Mouse (Mus musculus) left cerebral cortex, adult 2 months (tissue): ENCODE results near the gene Gm5426. TPM values are rescaled to one million over a fixed set of nuclear protein-coding genes. Genes with fewer than 3 reads are reported as not detected.
"Not testable (repeated sequence)": the region's sequence is repeated elsewhere in the genome, so short reads cannot be mapped to it uniquely, and the experiment has no call there.

Experiments used
- DNase-seq, 2 experiments: peaks; one replicate each; pipeline ENCODE4 v3.0.0; 2021 to 2022; ENCODE audit warnings: low spot score in 2 of 2, mixed read lengths in 1 of 2; ENCODE audit errors: extremely low spot score in 1 of 2
- H3K27ac ChIP-seq: fragments of 200-600 bp; 2 replicates; pipeline ENCODE4 v1.8.1; 2022
- H3K4me3 ChIP-seq: fragments of 200-600 bp; 2 replicates; pipeline ENCODE4 v1.8.1; 2022
- CTCF ChIP-seq: fragments of 200-600 bp; IDR thresholded peaks from 2 replicates; pipeline ENCODE4 v1.8.1; 2022; ENCODE audit warnings: antibody characterized with exemption, mild to moderate bottlenecking, moderate library complexity
- intact Hi-C: fragments of 180-260 bp; cut with DNase I; formaldehyde crosslinking; loops from one replicate; pipeline ENCODE4 v1.15.1; 2025
- long read RNA-seq, 2 experiments: library from polyadenylated mRNA; stranded (forward); transcript quantifications; one replicate each; pipeline ENCODE4 v2.0.0; 2021; ENCODE audit warnings: borderline mapping rate in 2 of 2
- total RNA-seq, 2 experiments: library from RNA; stranded (reverse); gene quantifications; 2 replicates each; pipeline ENCODE4 v1.2.3; 2021

Gm5426 gene
- not detected for total RNA-seq
- long read RNA-seq, experiment 1: 0 reads
- long read RNA-seq, experiment 2: 0 reads

DNA sequence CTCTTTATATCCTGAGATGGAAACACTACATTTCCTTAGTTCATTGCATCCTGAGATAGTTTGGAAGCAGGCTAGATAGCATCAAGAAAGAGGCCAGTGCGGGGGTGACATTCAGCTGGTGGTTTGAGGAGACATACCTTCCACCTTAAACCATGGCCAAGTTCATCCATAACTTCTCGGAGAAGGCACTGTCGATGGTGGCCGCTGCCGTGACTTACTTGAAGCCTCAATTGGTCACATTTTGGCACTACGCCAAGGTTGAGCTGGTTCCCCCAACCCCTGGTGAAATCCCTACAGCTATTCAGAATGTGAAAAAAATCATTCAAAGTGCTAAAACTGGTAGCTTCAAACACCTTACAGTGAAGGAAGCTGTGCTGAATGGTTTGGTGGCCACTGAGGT lies at the start of gene Gm5426:
Gm5426 (plus strand) TSS at position 153 of the 400 bp plus-strand sequence.
- intact Hi-C loops, H3K4me3 ChIP-seq, H3K27ac ChIP-seq: not testable (repeated sequence)

DNA sequence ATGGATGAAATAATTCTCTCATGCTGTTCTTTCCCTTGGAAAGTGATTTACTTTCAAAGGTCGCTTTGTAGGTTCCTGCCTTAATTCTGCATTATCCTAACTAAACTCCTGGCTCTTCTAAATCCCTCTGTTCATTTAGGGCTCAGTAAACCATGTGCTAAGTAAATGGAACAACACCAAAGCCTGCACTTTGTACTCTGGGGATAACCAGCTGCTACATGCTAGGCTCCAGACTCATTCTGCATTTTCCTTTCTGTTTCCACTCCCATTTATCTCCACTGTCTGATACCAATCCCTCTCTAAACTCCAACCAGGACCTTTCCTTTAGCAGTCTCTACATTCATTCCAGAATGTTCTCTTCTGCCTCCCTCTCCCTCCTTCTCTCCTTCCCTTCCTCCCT lies 46.7 kb upstream of the Gm5426 start:
- no peak overlapping the region for H3K4me3 ChIP-seq
- intact Hi-C loops: no loop called here
- no peak overlapping the region for H3K27ac ChIP-seq
- no peak for TF ChIP-seq CTCF
- no peak for DNase-seq

More for the DNA sequence above, at the start of gene Gm5426:
- DNase-seq: not testable (repeated sequence)

DNA sequence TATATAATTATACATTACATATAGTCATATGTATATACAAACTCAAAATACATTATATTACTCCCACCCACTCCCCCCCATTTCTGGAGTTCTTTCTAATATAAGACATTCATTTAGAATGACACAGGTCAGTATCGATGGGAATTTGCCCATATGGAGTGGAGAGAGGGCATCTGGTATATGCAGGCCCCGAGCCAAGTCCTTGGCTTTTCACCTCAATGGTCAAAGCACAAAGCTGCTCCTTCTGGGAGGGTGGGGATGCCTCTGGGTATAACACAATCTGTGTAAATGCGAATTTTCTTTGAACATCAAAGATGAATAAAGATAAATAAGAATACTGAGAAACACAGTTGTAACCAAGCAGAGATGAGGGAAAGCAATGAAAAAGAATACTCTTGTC lies 46.0 kb upstream of the Gm5426 start:
- DNase-seq: no peak
- no peak overlapping the region for H3K27ac ChIP-seq
- TF ChIP-seq CTCF: no peak
- intact Hi-C loops: no loop called here
- no peak overlapping the region for H3K4me3 ChIP-seq

DNA sequence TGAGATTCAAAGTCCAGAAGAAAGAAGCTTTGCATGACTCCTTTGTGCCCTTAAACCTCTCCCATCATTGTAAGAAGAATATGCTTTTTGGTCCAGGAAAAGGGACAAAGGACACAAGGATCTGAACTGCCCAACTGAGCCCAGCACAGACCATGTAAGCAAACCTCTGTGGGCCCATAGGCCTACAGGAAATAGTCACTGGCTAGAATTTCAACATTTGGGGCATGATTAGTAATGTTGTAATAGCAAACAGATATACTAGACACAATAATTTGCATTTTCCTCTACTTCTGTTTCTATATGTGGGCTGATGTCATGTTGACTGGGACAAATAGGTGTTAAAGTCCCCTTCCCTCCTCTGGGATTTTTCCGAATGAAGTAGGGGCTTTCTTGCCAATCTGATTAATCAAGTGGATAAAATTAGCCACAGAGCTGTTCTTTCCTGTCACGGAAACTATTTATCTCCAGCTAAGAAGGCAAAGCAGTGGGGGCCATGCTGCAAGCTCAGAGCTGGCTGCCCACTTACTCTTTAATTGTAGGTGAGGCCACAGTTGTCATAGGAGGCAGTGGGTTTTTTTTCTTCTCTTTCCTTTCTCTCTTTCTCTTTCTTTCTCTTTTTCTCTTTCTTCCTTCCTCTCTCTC lies 42.4 kb upstream of the Gm5426 start:
- no peak for DNase-seq
- H3K4me3 ChIP-seq: no peak overlapping the region
- intact Hi-C loops: no loop called here
- TF ChIP-seq CTCF: no peak
- H3K27ac ChIP-seq: 0 out of 2 replicates have a peak overlapping the region, but pooled peaks have one; percentile 0

DNA sequence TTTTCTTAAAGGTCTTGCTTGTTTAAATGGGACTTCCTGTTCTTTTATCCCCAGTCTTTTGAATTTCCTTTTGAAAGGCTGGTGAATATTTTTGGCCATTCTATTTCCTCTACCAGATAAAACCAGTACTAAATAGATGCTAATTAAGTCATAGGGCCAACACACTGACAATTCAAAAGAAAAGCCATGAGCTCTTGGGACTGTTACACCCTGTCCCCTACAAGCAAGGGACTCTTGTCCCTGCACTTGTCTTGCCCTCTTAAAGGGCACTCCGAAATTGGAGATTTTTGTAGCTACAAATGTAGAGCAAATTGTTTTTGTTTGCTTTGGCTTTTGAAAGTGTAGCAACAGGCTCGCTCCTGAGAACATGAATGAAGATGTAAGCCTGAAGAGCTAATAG lies 41.8 kb upstream of the Gm5426 start:
- no peak for TF ChIP-seq CTCF
- Histone ChIP-seq H3K27ac (peak overlapping the region; percentile 37; the same call in 1 of the 2 replicates), H3K4me3 (no peak overlapping the region)
- DNase-seq: no peak
- intact Hi-C loops: no loop called here

DNA sequence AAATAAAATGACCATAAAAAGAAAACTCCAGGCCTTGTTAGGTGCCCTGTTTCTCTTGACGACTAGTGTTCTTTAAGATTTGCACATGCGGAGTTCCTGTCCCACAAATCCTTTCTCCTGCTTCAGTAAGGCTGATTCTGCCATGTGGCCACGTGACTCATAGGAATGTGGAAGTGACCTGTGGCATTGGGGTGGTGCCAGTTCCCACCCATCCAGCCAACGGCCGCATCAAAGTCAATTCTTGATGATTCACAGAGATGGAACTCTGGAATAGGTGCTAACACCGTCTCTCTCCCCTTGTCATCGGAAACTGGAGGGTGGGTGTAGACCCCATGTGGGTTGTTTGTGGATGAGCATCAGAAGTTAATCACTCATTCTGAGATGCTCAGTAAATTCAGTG lies 39.7 kb upstream of the Gm5426 start:
- DNase-seq: no peak
- no peak overlapping the region for H3K4me3 ChIP-seq
- intact Hi-C loops: no loop called here
- H3K27ac ChIP-seq: no peak overlapping the region
- TF ChIP-seq CTCF: no peak

DNA sequence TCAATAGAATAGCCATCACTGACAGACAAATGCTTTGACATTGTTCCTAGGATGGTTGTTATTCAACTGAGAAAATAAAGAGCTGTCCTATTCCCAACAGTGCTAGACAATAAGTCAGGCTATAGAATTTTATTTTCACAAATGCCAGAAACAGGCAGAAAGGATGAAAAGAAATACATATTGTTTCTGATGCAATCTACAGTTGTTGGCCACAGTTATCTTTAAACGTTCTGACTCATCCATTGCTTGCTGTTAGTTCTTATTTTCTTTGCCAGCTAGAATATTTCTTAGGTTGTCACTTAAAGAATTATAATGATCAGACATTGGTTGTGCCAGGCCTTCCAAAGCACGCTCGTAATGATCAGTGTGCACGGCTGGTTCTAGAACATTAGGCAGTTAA lies 35.4 kb upstream of the Gm5426 start:
- intact Hi-C loops: no loop called here
- no peak for DNase-seq

DNA sequence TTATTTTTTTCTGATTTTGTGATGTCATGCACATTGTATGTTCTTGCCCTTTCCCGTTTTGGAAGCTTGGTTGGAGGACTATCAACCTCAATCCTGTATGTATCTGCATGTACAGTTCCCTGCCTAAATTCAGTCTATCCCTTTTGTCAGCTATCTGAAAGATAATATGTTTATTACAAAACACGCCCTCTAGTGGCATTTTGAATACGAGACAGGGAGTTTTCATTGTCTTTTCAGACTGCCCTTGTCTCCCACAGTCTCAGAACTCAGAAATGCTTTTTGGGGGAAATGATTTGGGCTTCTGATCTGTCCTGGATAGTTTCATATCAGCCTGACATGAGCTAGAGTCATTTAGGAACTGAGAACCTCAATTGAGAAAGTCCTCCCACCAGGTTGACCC lies 32.2 kb upstream of the Gm5426 start:
- intact Hi-C loops: no loop called here
- Histone ChIP-seq H3K27ac (no peak overlapping the region), H3K4me3 (no peak overlapping the region)
- no peak for DNase-seq
- peak; percentile 32 for TF ChIP-seq CTCF

More for the DNA sequence above, 35.4 kb upstream of the Gm5426 start:
- no peak for TF ChIP-seq CTCF
- Histone ChIP-seq H3K4me3 (no peak overlapping the region), H3K27ac (no peak overlapping the region)

DNA sequence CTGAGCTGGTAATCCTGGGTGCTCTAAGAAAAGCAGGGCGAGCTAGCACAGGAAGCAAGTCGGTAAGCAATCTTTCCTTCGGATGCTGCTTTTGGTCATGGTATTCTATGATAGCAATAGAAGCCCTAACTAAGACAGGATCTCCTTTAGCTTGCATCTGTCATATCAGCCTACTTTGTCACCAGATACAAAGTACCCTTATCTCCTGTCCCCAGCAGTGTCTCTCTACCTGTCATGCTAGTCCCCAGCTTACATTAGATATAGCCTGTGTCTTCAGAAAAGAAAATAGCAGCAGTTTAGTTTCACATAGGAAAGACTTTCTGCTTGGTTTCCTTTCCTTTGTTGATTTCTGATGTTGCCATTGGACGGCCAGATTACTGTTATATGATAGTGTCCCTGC lies 31.8 kb upstream of the Gm5426 start:
- Histone ChIP-seq H3K4me3 (no peak overlapping the region), H3K27ac (no peak overlapping the region)
- intact Hi-C loops: no loop called here
- no peak for DNase-seq
- no peak for TF ChIP-seq CTCF

DNA sequence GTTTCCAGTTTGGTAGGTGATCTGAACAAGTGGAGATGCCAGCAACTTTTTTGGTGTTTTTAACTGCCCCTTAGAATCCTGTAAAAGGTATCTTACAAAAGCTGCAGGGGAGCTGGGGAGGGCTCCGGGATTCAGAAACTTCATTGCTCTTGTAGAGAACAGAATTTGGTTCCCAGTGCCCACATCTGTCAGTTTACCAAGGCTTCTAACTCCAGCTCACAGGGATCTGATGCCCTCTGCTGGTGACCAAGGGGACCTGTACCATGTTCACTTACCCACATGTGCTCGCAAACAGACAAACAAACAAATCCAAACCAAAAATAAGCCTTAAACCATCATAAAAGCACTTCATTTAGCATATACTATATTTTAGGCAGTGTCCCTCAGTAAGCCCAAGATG lies 31.3 kb upstream of the Gm5426 start:
- Histone ChIP-seq H3K27ac (no peak overlapping the region), H3K4me3 (no peak overlapping the region)
- DNase-seq: no peak
- intact Hi-C loops: no loop called here
- TF ChIP-seq CTCF: peak; percentile 41

DNA sequence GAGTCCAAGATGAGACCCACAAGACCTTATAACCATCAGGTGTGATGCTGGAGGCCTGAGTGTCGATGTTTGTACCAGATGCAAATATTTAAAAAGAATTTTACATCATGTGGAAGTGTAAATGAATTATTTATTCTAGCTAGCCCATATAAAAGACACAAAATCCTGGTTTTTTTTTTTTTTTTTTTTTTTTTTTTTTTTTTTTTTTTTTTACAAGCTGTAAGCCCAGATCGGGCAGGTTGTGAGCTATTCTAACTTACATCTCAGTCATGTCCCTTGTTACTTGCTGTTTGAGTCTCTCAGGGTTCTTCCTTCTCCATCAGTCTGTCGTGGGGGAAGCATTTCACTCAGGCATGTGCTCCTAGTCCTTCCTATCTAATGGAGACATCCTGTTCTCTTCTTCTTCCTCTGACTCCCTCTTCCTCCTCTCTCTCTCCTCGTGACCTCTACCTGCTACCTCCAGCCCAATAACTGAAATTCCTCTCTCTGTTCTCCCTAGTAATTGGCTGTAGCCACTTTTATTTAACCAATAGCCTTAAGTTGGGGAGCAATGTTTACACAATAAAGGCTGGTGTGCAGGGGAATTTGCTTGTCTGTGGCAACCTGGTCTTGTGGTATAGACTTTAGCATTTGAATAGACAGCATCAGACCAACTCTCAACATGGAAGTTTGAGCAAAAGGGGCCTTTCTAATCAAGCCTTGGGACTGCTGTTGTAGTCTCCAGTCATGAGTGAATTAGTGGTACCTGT lies 29.3 kb upstream of the Gm5426 start:
- intact Hi-C loops: no loop called here
- Histone ChIP-seq H3K4me3 (no peak overlapping the region), H3K27ac (no peak overlapping the region)
- TF ChIP-seq CTCF: no peak
- DNase-seq: no peak

DNA sequence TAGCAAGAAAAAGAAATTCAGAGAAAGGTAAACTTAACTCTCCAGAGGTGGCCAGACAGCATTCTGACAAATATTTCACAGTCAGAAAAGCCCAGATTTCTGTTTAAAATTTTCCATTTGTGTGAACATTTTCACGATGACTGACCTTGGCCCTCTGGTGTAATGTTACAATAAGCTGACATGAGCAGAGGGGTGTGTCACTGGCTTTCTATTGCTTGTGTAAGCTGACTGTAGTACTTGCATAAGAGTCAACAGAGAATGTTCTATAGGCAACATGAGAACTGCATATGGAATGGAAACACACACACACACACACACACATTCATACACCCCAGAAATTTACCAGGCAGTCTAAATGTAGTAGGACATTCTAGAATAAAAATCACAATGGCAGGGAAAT lies 28.6 kb upstream of the Gm5426 start:
- no peak for TF ChIP-seq CTCF
- no peak overlapping the region for H3K27ac ChIP-seq
- H3K4me3 ChIP-seq: no peak overlapping the region
- intact Hi-C loops: no loop called here
- no peak for DNase-seq

DNA sequence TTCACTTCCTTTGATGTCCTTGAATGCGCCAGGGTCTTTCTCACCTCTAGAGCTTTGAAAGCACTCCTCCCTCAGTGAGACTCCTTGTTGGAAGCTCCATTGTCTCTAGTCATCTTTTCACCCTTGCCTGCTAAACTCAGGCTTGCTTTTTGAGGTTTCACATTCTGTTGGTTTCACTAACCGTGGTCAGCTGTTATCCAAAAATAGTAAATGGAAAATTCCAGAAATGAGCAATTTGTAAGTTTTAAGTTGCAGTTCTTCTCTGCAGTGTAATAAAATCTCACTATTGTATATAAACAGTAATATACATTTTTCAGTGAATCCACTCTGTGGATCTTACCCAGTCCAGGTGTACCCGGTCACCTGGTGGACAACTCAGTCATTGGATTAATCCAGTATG lies 21.1 kb upstream of the Gm5426 start:
- no peak overlapping the region for H3K27ac ChIP-seq
- H3K4me3 ChIP-seq: no peak overlapping the region
- no peak for DNase-seq
- TF ChIP-seq CTCF: no peak
- intact Hi-C loops: no loop called here
